Mouse (Mus musculus): Measurements from ENCODE around the gene Zfp973. TPM values are rescaled to one million over a fixed set of nuclear protein-coding genes. Genes with fewer than 3 reads are reported as not detected.

Gene Zfp973
- 3.8 TPM for polyA plus RNA-seq (2017; shearing (Covaris generic))

DNA sequence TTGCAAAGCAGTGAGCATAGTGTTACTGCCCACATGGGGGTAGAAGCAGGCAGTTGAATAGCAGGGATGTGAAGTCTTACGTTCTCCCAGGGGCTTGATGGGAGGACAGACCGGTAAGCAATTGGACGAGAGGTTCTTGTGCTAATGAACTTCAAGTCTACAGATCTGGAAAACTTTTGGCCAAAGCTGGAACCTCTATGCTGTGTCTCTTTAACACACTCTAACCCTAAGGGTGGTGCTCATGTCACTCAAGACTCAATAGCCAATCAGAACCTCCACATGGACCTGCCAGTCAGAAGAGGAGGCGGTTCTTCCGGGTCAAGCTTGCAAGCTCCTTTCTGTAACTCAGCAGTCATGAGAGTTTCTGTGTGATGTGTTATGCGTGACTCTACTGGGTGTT lies at the start of gene Zfp973:
Gene Zfp973 (plus strand): TSS at position 301 of the 400 bp plus-strand sequence.

DNA sequence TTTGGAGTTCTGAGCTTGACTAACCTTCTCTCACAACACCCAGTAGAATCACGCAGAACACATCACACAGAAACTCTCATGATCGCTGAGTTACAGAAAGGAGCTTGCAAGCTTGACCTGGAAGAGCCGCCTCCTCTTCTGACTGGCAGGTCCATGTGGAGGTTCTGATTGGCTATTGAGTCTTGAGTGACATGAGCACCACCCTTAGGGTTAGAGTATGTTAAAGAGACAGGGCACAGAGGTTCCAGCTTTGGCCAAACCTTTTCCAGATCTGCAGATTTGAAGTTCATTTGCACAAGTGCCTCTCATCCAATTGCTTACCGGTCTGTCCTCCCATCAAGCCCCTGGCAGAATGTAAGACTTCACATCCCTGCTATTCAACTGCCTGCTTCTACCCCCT lies 34.1 kb upstream of the Zfp973 start, which contains the start of gene Gm14308:
Gene Gm14308 (minus strand): TSS at position 101 of the 400 bp plus-strand sequence.

DNA sequence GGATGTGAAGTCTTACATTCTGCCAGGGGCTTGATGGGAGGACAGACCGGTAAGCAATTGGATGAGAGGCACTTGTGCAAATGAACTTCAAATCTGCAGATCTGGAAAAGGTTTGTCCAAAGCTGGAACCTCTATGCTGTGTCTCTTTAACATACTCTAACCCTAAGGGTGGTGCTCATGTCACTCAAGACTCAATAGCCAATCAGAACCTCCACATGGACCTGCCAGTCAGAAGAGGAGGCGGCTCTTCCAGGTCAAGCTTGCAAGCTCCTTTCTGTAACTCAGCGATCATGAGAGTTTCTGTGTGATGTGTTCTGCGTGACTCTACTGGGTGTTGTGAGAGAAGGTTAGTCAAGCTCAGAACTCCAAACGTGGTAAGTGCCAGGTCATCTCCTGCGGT lies 37.7 kb downstream of the Zfp973 start, which contains the start of gene Gm14305:
Gene Gm14305 (plus strand): TSS at position 278 of the 400 bp plus-strand sequence.

Other genes with a start within 250 kb of the Zfp973 start
- 5.5 TPM for gene Gm14435, start 246.9 kb upstream of the Zfp973 start, polyA plus RNA-seq (2017; shearing (Covaris generic))
- not detected for gene Gm14434, start 183.7 kb upstream of the Zfp973 start, polyA plus RNA-seq (2017; shearing (Covaris generic))
- not detected for gene Zfp967, start 149.5 kb upstream of the Zfp973 start, polyA plus RNA-seq (2017; shearing (Covaris generic))
- 1.7 TPM for gene Gm14308, start 34.2 kb upstream of the Zfp973 start, polyA plus RNA-seq (2017; shearing (Covaris generic))
- gene Gm14305, start 37.8 kb downstream of the Zfp973 start, polyA plus RNA-seq (2017; shearing (Covaris generic)) = 2.7 TPM
- gene Gm14295, start 128.1 kb downstream of the Zfp973 start, polyA plus RNA-seq (2017; shearing (Covaris generic)) = 2.2 TPM
- gene Gm14408, start 160.6 kb downstream of the Zfp973 start, polyA plus RNA-seq (2017; shearing (Covaris generic)) = not detected

Data from naive thymus-derived CD4-positive, alpha-beta T cell, adult 5 months (primary cell).